Mouse (Mus musculus): ENCODE measurements at regions not wholly inside any gene's neighbourhood (a gene's known extent, or its start where the extent isn't known, plus 50 kb on each side); places are given as distances from the start of the nearest gene placed in this dataset.
A peak's percentile ranks its signal among the peaks of the same experiment; 100 is the strongest.

- DNase-seq: peak in 1 of 2 experiments; percentile 3
Observed at GRCm38 (mm10) chrX:55584758-55585157, 358.1 kb downstream of the Slxl1 start.

Data from kidney, adult 8-10 months (tissue).